Mouse (Mus musculus): ENCODE data around the gene Rab31. TPM values are rescaled to one million over a fixed set of nuclear protein-coding genes. Genes with fewer than 3 reads are reported as not detected.

Gene Rab31
- polyA plus RNA-seq, 1 experiment from 2014 or later = 39.2 TPM

DNA sequence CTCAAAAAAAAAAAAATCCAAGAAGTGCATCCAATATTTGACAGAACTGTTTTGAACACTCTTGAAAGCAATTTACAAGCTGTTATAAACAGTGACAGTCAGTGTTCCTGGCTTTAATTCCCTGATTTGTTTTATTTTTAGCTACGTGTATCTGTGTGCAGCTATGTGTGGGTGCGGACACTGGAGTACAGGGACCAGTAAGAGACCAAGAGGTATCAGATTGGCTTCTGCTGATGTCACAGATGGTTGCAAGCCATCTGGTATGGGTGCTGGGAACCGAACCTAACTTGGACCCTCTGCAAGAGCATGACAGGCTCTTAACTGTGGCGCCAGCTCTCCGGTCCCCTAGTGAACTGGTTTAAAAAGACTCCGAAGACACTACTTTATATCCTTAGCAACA lies 19.4 kb downstream of the Rab31 start:
- Histone ChIP-seq H3K4me2 (replicated peaks; ENCODE audit: low read depth, low read length) (no peak overlapping the region), H3K4me1 (ENCODE audit: control insufficient read depth, insufficient read depth, low read length) (no peaks in the 10 kb centered on the region), H3K9ac (replicated peaks; ENCODE audit: low read depth, low read length) (no peak overlapping the region), H3K27me3 (ENCODE audit: control insufficient read depth, insufficient read depth, low read length) (no peaks in the 10 kb centered on the region), H3K27ac (ENCODE audit: low read length) (no peak overlapping the region), H3K4me3 (ENCODE audit: low read depth, low read length) (no peak overlapping the region), H3K36me3 (ENCODE audit: control insufficient read depth, insufficient read depth, low read length) (no peaks in the 10 kb centered on the region), H3K9me3 (ENCODE audit: control insufficient read depth, low read depth, low read length) (no peaks in the 10 kb centered on the region)
- ATAC-seq (ENCODE audit: insufficient number of reproducible peaks, insufficient read depth, low FRiP score, low read depth) = no peak
- WGBS = 96% methylated on average over 6 of the region's 6 CpGs

DNA sequence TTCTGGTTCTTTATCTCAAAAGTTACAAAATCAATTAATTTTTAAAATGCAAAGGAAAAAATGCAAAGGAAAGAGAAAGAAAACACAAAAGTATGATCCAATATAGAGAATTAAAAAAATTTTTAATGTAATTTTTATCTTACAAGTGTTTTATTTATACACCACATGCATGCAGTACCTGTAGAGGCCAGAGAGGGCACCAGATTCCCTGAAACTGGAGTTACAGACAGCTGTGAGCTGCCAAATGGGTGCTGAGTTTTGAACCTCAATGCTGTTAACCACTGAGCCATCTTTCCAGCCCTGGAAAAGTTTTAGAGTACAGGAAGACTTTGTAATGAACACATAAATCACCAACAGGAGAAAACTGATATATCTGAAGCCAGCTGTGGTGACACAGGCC lies 22.3 kb downstream of the Rab31 start:
- no peak overlapping the region for H3K9ac ChIP-seq (replicated peaks; ENCODE audit: low read depth, low read length)
- H3K27ac ChIP-seq (ENCODE audit: low read length) = no peak overlapping the region
- no peak overlapping the region for H3K4me2 ChIP-seq (replicated peaks; ENCODE audit: low read depth, low read length)
- H3K27me3 ChIP-seq (ENCODE audit: control insufficient read depth, insufficient read depth, low read length) = no peaks in the 10 kb centered on the region
- H3K4me1 ChIP-seq (ENCODE audit: control insufficient read depth, insufficient read depth, low read length) = no peaks in the 10 kb centered on the region
- no peaks in the 10 kb centered on the region for H3K9me3 ChIP-seq (ENCODE audit: control insufficient read depth, low read depth, low read length)
- no peaks in the 10 kb centered on the region for H3K36me3 ChIP-seq (ENCODE audit: control insufficient read depth, insufficient read depth, low read length)
- ATAC-seq (ENCODE audit: insufficient number of reproducible peaks, insufficient read depth, low FRiP score, low read depth) = no peak
- H3K4me3 ChIP-seq (ENCODE audit: low read depth, low read length) = no peak overlapping the region

DNA sequence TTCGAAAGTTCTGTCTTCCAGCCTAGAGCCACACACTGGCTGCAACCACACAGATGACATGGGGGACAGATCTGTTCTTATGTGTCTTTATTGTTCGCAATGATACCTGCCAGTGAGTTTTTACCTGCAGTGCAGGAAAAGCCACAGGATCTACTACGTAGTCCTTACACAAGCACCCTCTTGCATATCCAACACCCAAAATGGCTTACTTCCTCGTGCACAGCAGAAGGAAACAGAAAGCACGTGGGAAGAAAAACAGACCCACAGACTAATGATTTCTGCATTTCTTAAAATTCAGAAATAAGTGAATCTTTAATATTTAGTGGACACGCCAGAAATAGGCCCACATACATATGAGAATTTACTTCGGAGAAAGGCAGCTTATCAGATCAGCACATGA lies 22.7 kb downstream of the Rab31 start:
- Histone ChIP-seq H3K4me2 (replicated peaks; ENCODE audit: low read depth, low read length) (no peak overlapping the region), H3K9me3 (ENCODE audit: control insufficient read depth, low read depth, low read length) (no peaks in the 10 kb centered on the region), H3K9ac (replicated peaks; ENCODE audit: low read depth, low read length) (no peak overlapping the region), H3K27ac (ENCODE audit: low read length) (no peak overlapping the region), H3K4me3 (ENCODE audit: low read depth, low read length) (no peak overlapping the region), H3K36me3 (ENCODE audit: control insufficient read depth, insufficient read depth, low read length) (no peaks in the 10 kb centered on the region), H3K27me3 (ENCODE audit: control insufficient read depth, insufficient read depth, low read length) (no peaks in the 10 kb centered on the region), H3K4me1 (ENCODE audit: control insufficient read depth, insufficient read depth, low read length) (no peaks in the 10 kb centered on the region)
- ATAC-seq (ENCODE audit: insufficient number of reproducible peaks, insufficient read depth, low FRiP score, low read depth) = no peak
- WGBS = 94% methylated on average over 7 of the region's 7 CpGs

DNA sequence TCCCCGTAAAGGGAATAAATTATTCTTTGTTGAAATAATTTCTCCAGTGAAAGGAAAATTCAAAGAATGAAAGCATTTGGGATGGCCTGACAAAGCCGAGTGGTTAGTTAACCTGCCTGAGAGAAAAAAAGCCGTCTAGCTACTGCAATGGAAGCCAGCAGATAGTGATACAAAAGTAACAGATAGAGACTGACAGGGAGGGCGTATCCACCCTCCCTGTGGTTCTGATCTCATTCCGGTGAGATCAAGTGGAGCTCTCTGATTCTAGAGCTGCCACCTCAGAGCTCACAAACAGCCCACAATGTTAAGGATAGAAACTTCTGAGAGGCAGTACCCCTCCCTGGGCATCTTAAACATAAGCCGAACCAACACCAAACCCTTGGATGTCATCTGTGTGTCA lies 23.6 kb downstream of the Rab31 start:
- Histone ChIP-seq H3K9ac (replicated peaks; ENCODE audit: low read depth, low read length) (no peak overlapping the region), H3K4me1 (ENCODE audit: control insufficient read depth, insufficient read depth, low read length) (no peaks in the 10 kb centered on the region), H3K4me3 (ENCODE audit: low read depth, low read length) (no peak overlapping the region), H3K27me3 (ENCODE audit: control insufficient read depth, insufficient read depth, low read length) (no peaks in the 10 kb centered on the region), H3K27ac (ENCODE audit: low read length) (no peak overlapping the region), H3K4me2 (replicated peaks; ENCODE audit: low read depth, low read length) (no peak overlapping the region), H3K9me3 (ENCODE audit: control insufficient read depth, low read depth, low read length) (no peaks in the 10 kb centered on the region), H3K36me3 (ENCODE audit: control insufficient read depth, insufficient read depth, low read length) (no peaks in the 10 kb centered on the region)
- 72% methylated on average over 6 of the region's 6 CpGs for WGBS
- no peak for ATAC-seq (ENCODE audit: insufficient number of reproducible peaks, insufficient read depth, low FRiP score, low read depth)

DNA sequence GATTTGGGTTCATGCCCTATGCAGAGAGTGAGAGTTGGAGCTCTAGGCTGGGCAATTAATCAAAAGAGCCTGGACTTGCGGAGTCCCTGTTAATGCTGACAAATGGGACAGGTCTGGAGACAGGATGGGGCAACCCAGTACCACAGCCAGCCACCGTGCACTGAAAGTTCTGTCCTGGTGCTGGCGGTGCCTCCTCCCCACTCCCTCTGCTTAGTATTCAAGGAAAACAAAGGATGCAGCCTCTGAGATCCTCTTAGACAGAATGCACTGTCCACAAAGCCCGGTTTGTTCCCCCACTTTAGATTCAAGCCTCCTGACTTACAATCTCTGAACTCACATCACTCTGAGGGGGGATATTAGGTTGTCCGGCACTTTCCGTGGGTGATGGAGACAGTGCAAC lies 26.2 kb downstream of the Rab31 start:
- Histone ChIP-seq H3K9me3 (ENCODE audit: control insufficient read depth, low read depth, low read length) (no peaks in the 10 kb centered on the region), H3K4me1 (ENCODE audit: control insufficient read depth, insufficient read depth, low read length) (no peaks in the 10 kb centered on the region), H3K4me2 (replicated peaks; ENCODE audit: low read depth, low read length) (no peak overlapping the region), H3K9ac (replicated peaks; ENCODE audit: low read depth, low read length) (no peak overlapping the region), H3K27me3 (ENCODE audit: control insufficient read depth, insufficient read depth, low read length) (no peaks in the 10 kb centered on the region), H3K36me3 (ENCODE audit: control insufficient read depth, insufficient read depth, low read length) (no peaks in the 10 kb centered on the region), H3K27ac (ENCODE audit: low read length) (no peak overlapping the region), H3K4me3 (ENCODE audit: low read depth, low read length) (no peak overlapping the region)
- no peak for ATAC-seq (ENCODE audit: insufficient number of reproducible peaks, insufficient read depth, low FRiP score, low read depth)
- WGBS = 75% methylated on average over 6 of the region's 6 CpGs

DNA sequence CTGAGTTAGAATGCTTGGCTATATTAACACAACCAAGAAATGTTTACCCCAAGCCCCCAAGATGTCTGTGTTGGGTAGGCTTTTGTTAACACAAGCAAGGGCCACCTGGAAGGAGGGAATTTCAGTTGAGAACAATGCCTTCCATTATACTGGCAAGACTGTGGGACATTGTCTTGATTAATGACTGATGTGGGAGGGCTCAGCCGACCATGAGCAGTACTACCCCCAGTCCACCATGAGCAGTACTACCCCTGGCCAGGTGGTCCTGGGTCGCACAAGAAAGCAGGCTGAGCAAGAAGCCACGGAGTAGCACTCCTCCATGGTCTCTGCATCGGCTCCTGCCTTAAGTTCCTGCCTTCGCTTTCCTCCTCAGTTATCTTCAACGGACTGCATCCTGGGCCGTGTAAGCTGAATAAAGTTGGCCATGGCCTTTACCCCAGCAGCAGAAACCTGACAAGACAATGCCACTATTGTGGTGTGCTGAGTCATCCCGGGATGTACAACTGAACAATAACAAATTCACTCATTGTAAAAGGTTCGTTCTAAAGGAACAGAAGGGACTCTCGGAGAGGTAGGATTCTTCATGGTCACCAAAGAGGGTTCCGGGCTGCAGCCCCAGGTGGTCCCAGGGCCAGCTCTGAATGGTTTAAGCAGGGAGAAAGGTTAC lies 28.8 kb downstream of the Rab31 start:
- 75% methylated on average over 11 of the region's 11 CpGs for WGBS
- Histone ChIP-seq H3K4me1 (ENCODE audit: control insufficient read depth, insufficient read depth, low read length) (no peaks in the 10 kb centered on the region), H3K9ac (replicated peaks; ENCODE audit: low read depth, low read length) (no peak overlapping the region), H3K36me3 (ENCODE audit: control insufficient read depth, insufficient read depth, low read length) (no peaks in the 10 kb centered on the region), H3K4me3 (ENCODE audit: low read depth, low read length) (no peak overlapping the region), H3K9me3 (ENCODE audit: control insufficient read depth, low read depth, low read length) (no peaks in the 10 kb centered on the region), H3K27ac (ENCODE audit: low read length) (no peak overlapping the region), H3K27me3 (ENCODE audit: control insufficient read depth, insufficient read depth, low read length) (no peaks in the 10 kb centered on the region), H3K4me2 (replicated peaks; ENCODE audit: low read depth, low read length) (no peak overlapping the region)
- no peak for ATAC-seq (ENCODE audit: insufficient number of reproducible peaks, insufficient read depth, low FRiP score, low read depth)

DNA sequence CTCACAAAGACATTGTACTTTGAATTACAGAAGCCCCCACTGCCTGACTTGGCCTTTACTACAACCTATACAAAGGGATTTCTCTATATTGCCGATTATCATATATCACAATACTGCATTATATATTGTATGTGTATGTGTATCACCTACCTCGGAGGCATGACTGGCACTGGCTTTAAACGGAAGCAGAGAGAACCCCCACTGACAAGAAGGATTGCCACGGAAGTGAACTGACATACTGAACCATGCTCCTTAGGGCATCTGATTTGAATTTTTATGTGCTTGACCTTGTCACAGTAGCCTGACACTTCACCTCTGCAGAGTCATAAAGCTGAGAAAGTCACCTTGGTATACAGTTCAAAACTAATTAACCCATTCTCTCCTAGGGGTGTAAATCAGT lies 29.6 kb downstream of the Rab31 start:
- H3K4me1 ChIP-seq (ENCODE audit: control insufficient read depth, insufficient read depth, low read length) = no peaks in the 10 kb centered on the region
- H3K4me2 ChIP-seq (replicated peaks; ENCODE audit: low read depth, low read length) = no peak overlapping the region
- H3K9ac ChIP-seq (replicated peaks; ENCODE audit: low read depth, low read length) = no peak overlapping the region
- no peak overlapping the region for H3K27ac ChIP-seq (ENCODE audit: low read length)
- H3K27me3 ChIP-seq (ENCODE audit: control insufficient read depth, insufficient read depth, low read length) = no peaks in the 10 kb centered on the region
- no peaks in the 10 kb centered on the region for H3K9me3 ChIP-seq (ENCODE audit: control insufficient read depth, low read depth, low read length)
- no peak for ATAC-seq (ENCODE audit: insufficient number of reproducible peaks, insufficient read depth, low FRiP score, low read depth)
- H3K4me3 ChIP-seq (ENCODE audit: low read depth, low read length) = no peak overlapping the region
- no peaks in the 10 kb centered on the region for H3K36me3 ChIP-seq (ENCODE audit: control insufficient read depth, insufficient read depth, low read length)
- WGBS = 67% methylated on average over 4 of the region's 4 CpGs

DNA sequence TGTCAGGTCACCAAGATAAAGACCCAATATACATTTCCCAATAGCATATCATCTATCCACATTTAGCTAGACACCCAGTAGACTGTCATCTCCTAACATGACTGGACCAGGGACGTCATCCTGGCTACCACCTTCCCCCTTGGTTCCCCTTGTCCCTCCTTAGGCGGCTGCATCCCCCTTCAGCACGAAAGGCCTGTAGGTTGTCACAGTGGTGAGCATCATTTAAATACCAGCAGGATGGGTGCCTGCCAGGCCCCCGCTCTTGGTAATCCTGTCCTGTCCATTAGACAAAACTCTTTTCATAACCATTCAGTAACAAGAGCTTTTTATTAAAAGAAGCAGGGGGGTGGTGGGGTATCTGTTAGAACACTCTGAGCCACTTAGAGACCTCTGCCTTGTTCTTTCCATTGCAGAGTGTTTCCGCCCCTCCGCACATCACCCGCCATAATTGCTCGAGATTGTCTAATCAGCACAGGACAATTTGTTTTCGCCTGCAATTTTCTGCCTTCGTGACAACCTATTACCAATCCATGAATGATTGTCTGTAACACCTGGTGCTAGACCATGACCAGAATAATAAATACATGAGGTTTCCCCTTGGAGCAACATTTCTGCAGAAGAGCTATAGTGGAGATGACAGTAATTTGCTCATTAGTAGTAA lies 30.2 kb downstream of the Rab31 start:
- Histone ChIP-seq H3K9me3 (ENCODE audit: control insufficient read depth, low read depth, low read length) (no peaks in the 10 kb centered on the region), H3K4me1 (ENCODE audit: control insufficient read depth, insufficient read depth, low read length) (no peaks in the 10 kb centered on the region), H3K27ac (ENCODE audit: low read length) (no peak overlapping the region), H3K4me3 (ENCODE audit: low read depth, low read length) (no peak overlapping the region), H3K9ac (replicated peaks; ENCODE audit: low read depth, low read length) (no peak overlapping the region), H3K36me3 (ENCODE audit: control insufficient read depth, insufficient read depth, low read length) (no peaks in the 10 kb centered on the region), H3K4me2 (replicated peaks; ENCODE audit: low read depth, low read length) (no peak overlapping the region), H3K27me3 (ENCODE audit: control insufficient read depth, insufficient read depth, low read length) (no peaks in the 10 kb centered on the region)
- WGBS = 71% methylated on average over 10 of the region's 10 CpGs
- ATAC-seq (ENCODE audit: insufficient number of reproducible peaks, insufficient read depth, low FRiP score, low read depth) = no peak

DNA sequence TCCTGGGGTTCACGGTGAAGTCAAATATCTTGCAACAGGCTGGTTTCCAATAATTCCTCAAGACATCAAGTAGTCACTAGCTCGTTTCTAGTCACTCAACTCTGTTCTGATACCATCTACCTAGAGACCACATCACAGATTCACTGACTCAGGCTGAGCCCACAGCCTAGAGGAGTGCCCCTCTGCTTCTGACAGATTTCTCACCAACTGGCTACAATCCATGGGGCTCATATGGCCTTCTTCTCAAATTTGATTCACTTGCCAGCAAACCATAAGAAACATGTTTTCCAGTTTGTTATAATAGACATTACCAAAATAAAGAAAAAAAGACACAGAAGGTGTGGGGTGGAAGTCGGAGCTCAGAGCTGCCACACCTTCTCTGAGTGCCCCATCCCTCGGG lies 31.0 kb downstream of the Rab31 start:
- Histone ChIP-seq H3K4me1 (ENCODE audit: control insufficient read depth, insufficient read depth, low read length) (no peaks in the 10 kb centered on the region), H3K9ac (replicated peaks; ENCODE audit: low read depth, low read length) (no peak overlapping the region), H3K4me2 (replicated peaks; ENCODE audit: low read depth, low read length) (no peak overlapping the region), H3K36me3 (ENCODE audit: control insufficient read depth, insufficient read depth, low read length) (no peaks in the 10 kb centered on the region), H3K4me3 (ENCODE audit: low read depth, low read length) (no peak overlapping the region), H3K27ac (ENCODE audit: low read length) (no peak overlapping the region), H3K27me3 (ENCODE audit: control insufficient read depth, insufficient read depth, low read length) (no peaks in the 10 kb centered on the region), H3K9me3 (ENCODE audit: control insufficient read depth, low read depth, low read length) (no peaks in the 10 kb centered on the region)
- no peak for ATAC-seq (ENCODE audit: insufficient number of reproducible peaks, insufficient read depth, low FRiP score, low read depth)
- 87% methylated on average over 4 of the region's 4 CpGs for WGBS

Data from stomach, embryonic 14.5 days (tissue).